Mouse (Mus musculus) myocyte (in vitro differentiated cells): ENCODE measurements around the gene Yap1. TPM values are rescaled to one million over a fixed set of nuclear protein-coding genes. Genes with fewer than 3 reads are reported as not detected.

Experiments
- H3K27me3 ChIP-seq: one replicate; pipeline ENCODE4 v1.6.1; 2011; ENCODE audit not compliant: control insufficient read depth, insufficient read depth, insufficient read length
- H3K36me3 ChIP-seq: one replicate; pipeline ENCODE4 v1.6.1; 2011; ENCODE audit not compliant: control insufficient read depth, insufficient read depth
- H3K4me2 ChIP-seq: one replicate; pipeline ENCODE4 v1.6.1; 2011; ENCODE audit warnings: low read depth, control low read depth
- H3K4me3 ChIP-seq: one replicate; pipeline ENCODE4 v1.5.1; 2011; ENCODE audit warnings: mild to moderate bottlenecking, control low read depth, moderate library complexity
- H3K79me2 ChIP-seq: one replicate; pipeline ENCODE4 v1.6.1; 2011; ENCODE audit not compliant: control insufficient read depth, insufficient read depth
- H3ac ChIP-seq: one replicate; pipeline ENCODE4 v1.6.1; 2011; ENCODE audit not compliant: control insufficient read depth, insufficient read length
- CEBPB ChIP-seq: IDR thresholded peaks from 2 replicates; pipeline ENCODE4 v1.6.1; 2011; ENCODE audit warnings: mild to moderate bottlenecking, moderate library complexity; ENCODE audit not compliant: poor library complexity, insufficient read depth, severe bottlenecking
- E2F4 ChIP-seq: IDR thresholded peaks from one replicate; pipeline ENCODE4 v1.6.1; 2011; ENCODE audit warnings: mild to moderate bottlenecking, control low read depth, moderate library complexity; ENCODE audit not compliant: insufficient read depth
- MAX ChIP-seq: IDR thresholded peaks from one replicate; pipeline ENCODE4 v1.6.1; 2011; ENCODE audit warnings: low read depth, mild to moderate bottlenecking, control low read depth
- MYOD1 ChIP-seq, 3 experiments: IDR thresholded peaks; one replicate each; pipeline ENCODE4 v1.6.1; 2011; ENCODE audit warnings: control low read depth in 2 of 3, low read depth in 2 of 3, mild to moderate bottlenecking in 2 of 3, moderate library complexity in 1 of 3; ENCODE audit not compliant: insufficient read length in 2 of 3, control insufficient read depth in 1 of 3
- MYOG ChIP-seq, 3 experiments: IDR thresholded peaks; one replicate each; pipeline ENCODE4 v1.6.1; 2011; ENCODE audit warnings: control low read depth in 2 of 3, low read depth in 2 of 3, mild to moderate bottlenecking in 2 of 3; ENCODE audit not compliant: insufficient read length in 2 of 3, control insufficient read depth in 1 of 3, insufficient read depth in 1 of 3
- POLR2A ChIP-seq: IDR thresholded peaks from one replicate; pipeline ENCODE4 v1.6.1; 2011; ENCODE audit warnings: low read depth, mild to moderate bottlenecking, control low read depth, moderate library complexity; ENCODE audit not compliant: insufficient read length
- POLR2AphosphoS2 ChIP-seq: IDR thresholded peaks from one replicate; pipeline ENCODE4 v1.6.1; 2011; ENCODE audit warnings: low read depth, control low read depth; ENCODE audit not compliant: insufficient read length
- REST ChIP-seq: IDR thresholded peaks from one replicate; pipeline ENCODE4 v1.6.1; 2011; ENCODE audit warnings: mild to moderate bottlenecking, control low read depth, moderate library complexity; ENCODE audit not compliant: insufficient read depth, insufficient read length
- SRF ChIP-seq: IDR thresholded peaks from one replicate; pipeline ENCODE4 v1.6.1; 2011; ENCODE audit warnings: low read depth; ENCODE audit not compliant: control insufficient read depth, insufficient read length
- TCF12 ChIP-seq: IDR thresholded peaks from one replicate; pipeline ENCODE4 v1.6.1; 2011; ENCODE audit warnings: mild to moderate bottlenecking, control low read depth; ENCODE audit not compliant: poor library complexity, insufficient read depth, severe bottlenecking
- TCF3 ChIP-seq: IDR thresholded peaks from one replicate; pipeline ENCODE4 v1.6.1; 2011; ENCODE audit warnings: low read depth, control low read depth; ENCODE audit not compliant: insufficient read length
- USF1 ChIP-seq: IDR thresholded peaks from one replicate; pipeline ENCODE4 v1.6.1; 2011; ENCODE audit warnings: low read depth, mild to moderate bottlenecking, control low read depth, moderate library complexity
- polyA plus RNA-seq: library from polyadenylated mRNA; unstranded; fragments of >200 nt; fragmentation: generic; extraction: Trizol; gene quantifications from one replicate; pipeline ENCODE4 v1.2.1, GENCODE M21; 2012; ENCODE audit warnings: missing spikeins

Yap1 gene
- 27.5 TPM for polyA plus RNA-seq

- H3K4me2 ChIP-seq: peak within 1 kb of the TSS; percentile 92
- H3ac ChIP-seq: peak within 1 kb of the TSS; percentile 69
- H3K79me2 ChIP-seq: peaks cover 36% of the 10 kb centered on the region
- TF ChIP-seq USF1 (peak; percentile 54), POLR2AphosphoS2 (peak; percentile 12), MYOD1 (IDR thresholded peaks at IDR 0.05; ENCODE audit: control insufficient read depth in 1 of 3, insufficient read length in 2 of 3, low read depth in 2 of 3) (peak in 1 of 3 experiments; percentile 20), E2F4 (no peak), MYOG (IDR thresholded peaks at IDR 0.05; ENCODE audit: control insufficient read depth in 1 of 3, insufficient read depth in 1 of 3, insufficient read length in 2 of 3, low read depth in 2 of 3) (peak in 1 of 3 experiments; percentile 43), POLR2A (peak; percentile 59), SRF (no peak), REST (no peak), TCF3 (no peak)
- peak within 1 kb of the TSS; percentile 83 for H3K4me3 ChIP-seq
- no peaks in the 10 kb centered on the region for H3K27me3 ChIP-seq
- peaks cover 11% of the 10 kb centered on the region for H3K36me3 ChIP-seq
Measured at GRCm38 (mm10) chr9:8004370-8004991, at the start of gene Yap1. TSS of gene Yap1 (minus strand) at chr9:8004596.

DNA sequence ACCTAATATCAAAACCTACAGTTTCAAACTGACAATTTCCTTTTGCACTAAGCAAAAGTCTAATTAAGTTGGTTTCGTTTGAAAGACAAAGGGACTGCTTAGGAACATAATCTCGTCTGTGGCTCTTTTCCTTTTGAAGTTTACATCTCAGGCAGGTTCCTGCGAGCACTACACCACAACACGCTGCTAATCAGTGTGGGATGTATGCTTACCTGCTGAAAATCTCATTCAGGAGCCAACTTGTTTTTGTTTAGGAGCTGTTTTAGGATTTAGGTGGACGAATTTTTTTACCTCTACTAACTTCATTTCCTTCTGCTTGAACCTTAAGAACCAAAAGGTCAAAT, 38.6 kb upstream of the Yap1 start:
- H3K4me3 ChIP-seq: peak overlapping the region; percentile 25
- peak overlapping the region; percentile 69 for H3K4me2 ChIP-seq
- H3ac ChIP-seq: peak overlapping the region; percentile 51

DNA sequence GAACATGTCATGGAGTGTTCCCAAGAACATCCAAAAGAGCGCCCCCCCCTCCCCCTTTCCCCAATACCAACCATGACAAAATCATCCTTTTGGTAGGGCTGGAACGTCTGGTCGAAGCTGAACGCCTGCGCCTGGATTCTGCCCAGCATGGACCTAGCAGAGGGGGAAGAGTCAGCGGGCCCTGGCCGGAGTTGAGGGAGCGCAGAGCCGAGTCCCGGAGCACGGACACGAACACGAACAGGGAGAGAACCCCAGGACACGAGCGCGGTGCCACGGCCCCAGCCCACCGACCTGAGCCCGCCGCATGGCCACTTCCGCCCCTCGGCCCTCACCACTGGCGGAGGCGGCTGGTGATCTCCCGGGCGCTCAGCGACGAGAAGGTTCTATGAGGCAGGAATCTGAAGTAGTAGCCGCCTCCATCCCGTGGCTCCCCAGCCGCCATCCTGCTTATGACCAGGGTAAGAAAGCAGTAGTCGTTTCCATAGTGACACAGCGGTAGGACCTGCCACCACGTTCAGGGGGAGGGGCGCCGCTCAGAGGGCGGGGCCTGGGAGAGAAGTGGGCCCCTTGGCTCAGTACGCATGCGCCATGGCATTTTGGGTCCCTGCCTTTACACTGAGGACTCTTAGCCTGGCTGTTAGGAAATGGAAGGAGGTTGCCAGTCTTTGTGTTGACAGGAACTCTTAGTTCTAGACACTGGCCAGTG, 38.1 kb upstream of the Yap1 start, which contains the start of gene Cfap300:
Gene Cfap300, minus strand, starts transcription at position 486 of the 706 bp plus-strand sequence.
- TF ChIP-seq MYOG (IDR thresholded peaks at IDR 0.05; ENCODE audit: control insufficient read depth in 1 of 3, insufficient read depth in 1 of 3, insufficient read length in 2 of 3, low read depth in 2 of 3) (no peak), POLR2A (peak; percentile 52)
- H3K79me2 ChIP-seq: no peaks in the 10 kb centered on the region
- no peaks in the 10 kb centered on the region for H3K27me3 ChIP-seq
- H3ac ChIP-seq: peak within 1 kb of the TSS; percentile 51
- no peaks in the 10 kb centered on the region for H3K36me3 ChIP-seq
- H3K4me2 ChIP-seq: peak within 1 kb of the TSS; percentile 69
- H3K4me3 ChIP-seq: peak within 1 kb of the TSS; percentile 25

More for the DNA sequence above, 38.6 kb upstream of the Yap1 start:
- Histone ChIP-seq H3K27me3 (no peaks in the 10 kb centered on the region), H3K79me2 (no peaks in the 10 kb centered on the region), H3K36me3 (no peaks in the 10 kb centered on the region)
- TF ChIP-seq MYOD1 (IDR thresholded peaks at IDR 0.05; ENCODE audit: control insufficient read depth in 1 of 3, insufficient read length in 2 of 3, low read depth in 2 of 3) (no peak), MYOG (IDR thresholded peaks at IDR 0.05; ENCODE audit: control insufficient read depth in 1 of 3, insufficient read depth in 1 of 3, insufficient read length in 2 of 3, low read depth in 2 of 3) (no peak), POLR2AphosphoS2 (no peak), CEBPB (no peak), E2F4 (no peak), POLR2A (no peak), REST (no peak), TCF3 (no peak), SRF (no peak), USF1 (no peak), TCF12 (no peak), MAX (no peak)

DNA sequence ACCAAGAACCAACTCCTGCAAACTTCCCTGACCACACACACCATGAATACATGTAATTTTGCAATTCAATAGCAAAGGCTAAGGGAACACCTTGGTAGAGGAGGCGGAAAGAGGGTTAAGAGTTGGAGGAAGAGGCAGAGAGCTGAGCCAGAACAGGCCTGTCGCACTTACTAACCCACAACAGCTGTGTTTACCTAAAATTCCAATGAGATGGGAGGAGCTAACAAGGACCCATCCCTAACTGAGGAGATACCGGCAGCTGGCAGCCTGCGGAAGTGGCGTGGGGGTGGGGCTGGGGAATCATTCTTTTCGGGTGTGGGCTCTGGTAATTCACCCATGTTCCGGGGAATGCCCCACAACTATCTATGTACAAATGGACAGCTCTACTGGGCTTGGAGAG, 31.1 kb upstream of the Yap1 start:
- no peaks in the 10 kb centered on the region for H3K36me3 ChIP-seq
- H3ac ChIP-seq: no peak overlapping the region
- no peak overlapping the region for H3K4me3 ChIP-seq
- no peaks in the 10 kb centered on the region for H3K79me2 ChIP-seq
- H3K27me3 ChIP-seq: no peaks in the 10 kb centered on the region
- TF ChIP-seq TCF12 (peak; percentile 19), USF1 (no peak), POLR2A (no peak), REST (no peak), MYOG (IDR thresholded peaks at IDR 0.05; ENCODE audit: control insufficient read depth in 1 of 3, insufficient read depth in 1 of 3, insufficient read length in 2 of 3, low read depth in 2 of 3) (peak; percentile 2 to 75 (median 7)), MAX (no peak), POLR2AphosphoS2 (no peak), MYOD1 (IDR thresholded peaks at IDR 0.05; ENCODE audit: control insufficient read depth in 1 of 3, insufficient read length in 2 of 3, low read depth in 2 of 3) (peak in 2 of 3 experiments; percentile 61 to 72), SRF (no peak)
- peak overlapping the region; percentile 2 for H3K4me2 ChIP-seq

GRCm38 (mm10) chr9:8035091-8035490, 30.7 kb upstream of the Yap1 start:
- TF ChIP-seq USF1 (no peak), MYOG (IDR thresholded peaks at IDR 0.05; ENCODE audit: control insufficient read depth in 1 of 3, insufficient read depth in 1 of 3, insufficient read length in 2 of 3, low read depth in 2 of 3) (no peak), CEBPB (no peak), REST (no peak), POLR2AphosphoS2 (no peak), TCF12 (no peak), SRF (no peak), MYOD1 (IDR thresholded peaks at IDR 0.05; ENCODE audit: control insufficient read depth in 1 of 3, insufficient read length in 2 of 3, low read depth in 2 of 3) (no peak), E2F4 (no peak), POLR2A (no peak), TCF3 (no peak), MAX (no peak)
- Histone ChIP-seq H3K27me3 (no peaks in the 10 kb centered on the region), H3K79me2 (no peaks in the 10 kb centered on the region), H3K4me3 (no peak overlapping the region), H3ac (no peak overlapping the region), H3K36me3 (no peaks in the 10 kb centered on the region), H3K4me2 (peak overlapping the region; percentile 2)
